Mouse (Mus musculus): ENCODE measurements around the gene Golga5. TPM values are rescaled to one million over a fixed set of nuclear protein-coding genes. Genes with fewer than 3 reads are reported as not detected.

Golga5 gene
- total and polyA plus RNA-seq, 3 experiments = 29.5 to 35.7 (median 35.5) TPM

DNA sequence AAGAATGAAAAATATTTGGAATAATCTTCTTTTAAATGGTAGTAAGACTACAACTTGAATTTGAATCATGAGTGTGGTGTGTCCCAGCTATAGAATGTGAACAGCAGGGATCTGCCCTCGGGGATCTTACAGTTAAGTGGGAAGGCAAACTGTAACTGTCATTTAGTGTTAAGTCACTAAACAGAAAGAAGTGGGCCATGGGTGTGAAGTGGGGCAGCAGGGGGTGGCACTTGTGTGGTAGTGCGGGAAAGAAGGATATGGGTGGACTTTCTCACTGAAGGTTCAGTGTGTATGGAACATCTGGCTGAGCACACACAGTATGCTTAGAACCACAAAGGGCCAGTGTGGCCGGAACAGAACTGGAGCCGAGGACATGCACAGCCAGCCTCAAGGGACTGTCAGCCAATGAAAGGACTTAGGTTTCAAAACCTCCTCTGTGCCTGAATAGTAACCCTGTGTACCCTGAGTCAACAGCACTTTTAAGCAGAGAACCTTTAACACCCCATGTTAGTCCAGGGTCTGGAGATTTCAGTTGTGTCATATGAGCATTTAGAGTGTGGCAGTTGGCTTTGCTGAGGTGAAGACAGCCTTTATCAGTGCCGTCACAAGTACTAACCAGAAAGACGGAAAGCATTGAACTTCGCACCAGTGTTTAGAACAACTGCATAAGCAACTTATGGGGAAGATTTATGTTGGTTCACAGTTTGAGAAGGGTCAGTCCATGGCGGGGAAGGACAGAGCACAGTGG lies 33.1 kb downstream of the Golga5 start:
- Histone ChIP-seq H3K4me2 (ENCODE audit: insufficient read depth, low read depth, poor library complexity, severe bottlenecking) (no peak overlapping the region), H3K79me2 (replicated peaks; ENCODE audit: control insufficient read depth, extremely low read depth, insufficient read depth, poor library complexity, severe bottlenecking) (no peaks in the 10 kb centered on the region), H3K27me3 (replicated peaks) (no peaks in the 10 kb centered on the region), H3K27ac (ENCODE audit: insufficient read depth, low read depth) (no peak overlapping the region), H3K4me1 (ENCODE audit: control insufficient read depth in 1 of 2, insufficient read depth in 2 of 2) (no peaks in the 10 kb centered on the region), H3K36me3 (replicated peaks in 1 of 2; ENCODE audit: control insufficient read depth in 1 of 2, insufficient read depth in 1 of 2, low read length in 1 of 2) (peaks cover 13 to 25% of the 10 kb centered on the region in 2 experiments), H3K9me3 (replicated peaks; ENCODE audit: low read length) (no peaks in the 10 kb centered on the region), H3K4me3 (replicated peaks in 1 of 3; ENCODE audit: low read depth in 2 of 3, low read length in 2 of 3, poor library complexity in 1 of 3) (no peak overlapping the region), H3K9ac (ENCODE audit: insufficient read depth, low read depth) (no peak overlapping the region)
- no peak for TF ChIP-seq PAX5 (IDR thresholded peaks at IDR 0.05; ENCODE audit: low read length)
- no peak for TF ChIP-seq JUND (conservative IDR thresholded peaks at IDR 0.05; ENCODE audit: low read depth, low read length)
- no peak for TF ChIP-seq POLR2AphosphoS2 (IDR thresholded peaks at IDR 0.05; ENCODE audit: low read depth, low read length)
- no peak for TF ChIP-seq ETS1 (conservative IDR thresholded peaks at IDR 0.05; ENCODE audit: low read depth, low read length)
- no peak for TF ChIP-seq KAT2A (IDR thresholded peaks at IDR 0.05; ENCODE audit: insufficient replicate concordance, low read length)
- TF ChIP-seq MAFK (IDR thresholded peaks at IDR 0.05; ENCODE audit: insufficient replicate concordance, low read length) = no peak
- no peak for TF ChIP-seq CHD2 (IDR thresholded peaks at IDR 0.05; ENCODE audit: low read length)
- TF ChIP-seq MAZ (IDR thresholded peaks at IDR 0.05; ENCODE audit: low read depth, low read length) = no peak
- TF ChIP-seq JUN (IDR thresholded peaks at IDR 0.05; ENCODE audit: insufficient read depth, low read depth, low read length) = no peak
- TF ChIP-seq SMC3 (IDR thresholded peaks at IDR 0.05; ENCODE audit: low read depth, low read length) = no peak
- TF ChIP-seq CTCF (conservative IDR thresholded peaks at IDR 0.05 in 1 of 2, IDR thresholded peaks at IDR 0.05 in 1 of 2; ENCODE audit: low read depth in 2 of 2, low read length in 2 of 2) = no peak
- no peak for TF ChIP-seq USF2 (conservative IDR thresholded peaks at IDR 0.05; ENCODE audit: low read depth, low read length)
- no peak for TF ChIP-seq EP300 (IDR thresholded peaks at IDR 0.05; ENCODE audit: low read length)
- no peak for TF ChIP-seq ZKSCAN1 (IDR thresholded peaks at IDR 0.05; ENCODE audit: borderline replicate concordance, low read depth, low read length)
- no peak for TF ChIP-seq SIN3A (IDR thresholded peaks at IDR 0.05; ENCODE audit: low read length)
- dilution Hi-C loops (cut with MboI; ENCODE audit: extremely low pct_ligation_motif_present, extremely low pct_unique_long_range_greater_than_20kb, low sequenced_read_pairs) = no loop called here
- no peak for DNase-seq (ENCODE audit: extremely low read depth)
- in situ Hi-C loops (cut with MboI; ENCODE audit: low pct_ligation_motif_present, low pct_unique_long_range_greater_than_20kb, low sequenced_read_pairs) = no loop called here

- TF ChIP-seq MXI1 (IDR thresholded peaks at IDR 0.05; ENCODE audit: low read depth, low read length) = no peak
- no peak for TF ChIP-seq MAZ (IDR thresholded peaks at IDR 0.05; ENCODE audit: low read depth, low read length)
- TF ChIP-seq EP300 (IDR thresholded peaks at IDR 0.05; ENCODE audit: low read length) = no peak
- no peak for TF ChIP-seq E2F4 (IDR thresholded peaks at IDR 0.05; ENCODE audit: insufficient replicate concordance, low read depth, low read length)
- no peak for TF ChIP-seq GABPA (IDR thresholded peaks at IDR 0.05; ENCODE audit: insufficient replicate concordance, low read depth, low read length)
- in situ Hi-C loops (cut with MboI; ENCODE audit: low pct_ligation_motif_present, low pct_unique_long_range_greater_than_20kb, low sequenced_read_pairs) (no loop called here), dilution Hi-C loops (cut with MboI; ENCODE audit: extremely low pct_ligation_motif_present, extremely low pct_unique_long_range_greater_than_20kb, low sequenced_read_pairs) (no loop called here)
- H3K4me3 ChIP-seq (replicated peaks in 1 of 3; ENCODE audit: low read depth in 2 of 3, low read length in 2 of 3, poor library complexity in 1 of 3) = no peak overlapping the region
- no peaks in the 10 kb centered on the region for H3K4me1 ChIP-seq (ENCODE audit: control insufficient read depth in 1 of 2, insufficient read depth in 2 of 2)
- H3K9ac ChIP-seq (ENCODE audit: insufficient read depth, low read depth) = no peak overlapping the region
- H3K79me2 ChIP-seq (replicated peaks; ENCODE audit: control insufficient read depth, extremely low read depth, insufficient read depth, poor library complexity, severe bottlenecking) = no peaks in the 10 kb centered on the region
- H3K36me3 ChIP-seq (replicated peaks in 1 of 2; ENCODE audit: control insufficient read depth in 1 of 2, insufficient read depth in 1 of 2, low read length in 1 of 2) = no peaks in the 10 kb centered on the region
- no peaks in the 10 kb centered on the region for H3K27me3 ChIP-seq (replicated peaks)
- H3K9me3 ChIP-seq (replicated peaks; ENCODE audit: low read length) = no peaks in the 10 kb centered on the region
- DNase-seq (ENCODE audit: extremely low read depth) = no peak
- H3K27ac ChIP-seq (ENCODE audit: insufficient read depth, low read depth) = no peak overlapping the region
- H3K4me2 ChIP-seq (ENCODE audit: insufficient read depth, low read depth, poor library complexity, severe bottlenecking) = no peak overlapping the region
Measured at GRCm38 (mm10) chr12:102505131-102505713, 36.3 kb downstream of the Golga5 start.
